Mouse (Mus musculus) hindbrain, embryonic 16.5 days (tissue): ENCODE results near the gene Ttc16. TPM values are rescaled to one million over a fixed set of nuclear protein-coding genes. Genes with fewer than 3 reads are reported as not detected.

Source experiments
- ATAC-seq: fragments of 200-750 bp; cut with Nextera tagmentation; 2 replicates; pipeline ENCODE4 v1.8.0; 2017; ENCODE audit warnings: moderate TSS enrichment, moderate library complexity
- H3K27ac ChIP-seq: fragments of 300-500 bp; sonication (generic); 2 replicates; pipeline ENCODE4 v1.5.1; 2014; ENCODE audit warnings: low read depth, mild to moderate bottlenecking, control low read depth, low read length, moderate library complexity
- H3K27me3 ChIP-seq: fragments of 300-500 bp; sonication (generic); replicated peaks from 2 replicates; pipeline ENCODE4 v1.6.1; 2014; ENCODE audit warnings: low read length; ENCODE audit not compliant: control insufficient read depth, insufficient read depth
- H3K36me3 ChIP-seq: fragments of 300-500 bp; sonication (generic); 2 replicates; pipeline ENCODE4 v1.6.1; 2014; ENCODE audit warnings: mild to moderate bottlenecking, low read length, moderate library complexity, mixed read lengths; ENCODE audit not compliant: control insufficient read depth, insufficient read depth
- H3K4me1 ChIP-seq: fragments of 300-500 bp; sonication (generic); 2 replicates; pipeline ENCODE4 v1.6.1; 2014; ENCODE audit warnings: low read depth, low read length; ENCODE audit not compliant: control insufficient read depth, insufficient read depth
- H3K4me2 ChIP-seq: fragments of 300-500 bp; sonication (generic); 2 replicates; pipeline ENCODE4 v1.6.1; 2014; ENCODE audit warnings: mild to moderate bottlenecking, low read length, control low read depth, moderate library complexity
- H3K4me3 ChIP-seq: fragments of 300-500 bp; sonication (generic); 2 replicates; pipeline ENCODE4 v1.5.1; 2014; ENCODE audit warnings: mild to moderate bottlenecking, low read length, control low read depth, moderate library complexity
- H3K9ac ChIP-seq: fragments of 300-500 bp; sonication (generic); 2 replicates; pipeline ENCODE4 v1.6.1; 2014; ENCODE audit warnings: low read depth, mild to moderate bottlenecking, control low read depth, low read length, moderate library complexity
- H3K9me3 ChIP-seq: fragments of 300-500 bp; sonication (generic); 2 replicates; pipeline ENCODE4 v1.6.1; 2014; ENCODE audit warnings: mild to moderate bottlenecking, low read length, moderate library complexity; ENCODE audit not compliant: control insufficient read depth
- WGBS: fragments of 180-500 bp; shearing (Covaris S2); extraction: QIAGEN DNeasy Blood & Tissue Kit; methylation state at CpG from one replicate; pipeline ENCODE4 v1.1.7; 2014; 5-methylcytosine and 5-hydroxymethylcytosine counted together
- polyA plus RNA-seq: library from polyadenylated mRNA; unstranded; fragments of >200 nt; fragmentation: Nextera tagmentation; extraction: Ambion mirVana; gene quantifications from 2 replicates; pipeline ENCODE4 v1.2.1, GENCODE M21; 2015

The Ttc16 gene
- polyA plus RNA-seq, 1 experiment from 2014 or later, result 0.53 TPM

- H3K36me3 ChIP-seq, result peaks cover 10% of the 10 kb centered on the region
- ATAC-seq, result no peak
- no peak overlapping the region for H3K9ac ChIP-seq
Measured at GRCm38 (mm10) chr2:32787176-32787575, 11.7 kb upstream of the Ttc16 start.

GRCm38 (mm10) chr2:32784048-32784681, 8.7 kb upstream of the Ttc16 start, which contains the start of gene Cfap157:
TSS of gene Cfap157 (minus strand) at chr2:32784428.
- Histone ChIP-seq H3K4me3 (peak within 1 kb of the TSS; percentile 14), H3K4me2 (peak within 1 kb of the TSS; percentile 30), H3K27me3 (no peaks in the 10 kb centered on the region), H3K9me3 (no peaks in the 10 kb centered on the region), H3K9ac (no peak within 1 kb of the TSS), H3K4me1 (peaks cover 3% of the 10 kb centered on the region; the same call in 1 of the 2 replicates), H3K36me3 (peaks cover 7% of the 10 kb centered on the region), H3K27ac (no peak within 1 kb of the TSS; the same call in 1 of the 2 replicates)
- no peak for ATAC-seq
- WGBS, result 72% methylated on average over 4 of the region's 4 CpGs

More at GRCm38 (mm10) chr2:32787176-32787575, 11.7 kb upstream of the Ttc16 start:
- 66% methylated on average over 6 of the region's 6 CpGs for WGBS
- H3K27ac ChIP-seq, result no peak overlapping the region
- no peaks in the 10 kb centered on the region for H3K27me3 ChIP-seq
- H3K4me2 ChIP-seq, result no peak overlapping the region
- H3K4me3 ChIP-seq, result no peak overlapping the region
- peaks cover 3% of the 10 kb centered on the region; the same call in 1 of the 2 replicates for H3K4me1 ChIP-seq
- H3K9me3 ChIP-seq, result no peaks in the 10 kb centered on the region

- Histone ChIP-seq H3K9me3 (no peaks in the 10 kb centered on the region), H3K36me3 (no peaks in the 10 kb centered on the region), H3K4me3 (no peak overlapping the region), H3K4me1 (peaks cover 3% of the 10 kb centered on the region; the same call in 1 of the 2 replicates), H3K27me3 (no peaks in the 10 kb centered on the region), H3K9ac (no peak overlapping the region), H3K27ac (no peak overlapping the region), H3K4me2 (no peak overlapping the region)
- ATAC-seq, result no peak
- 82% methylated on average over 6 of the region's 6 CpGs for WGBS
Measured at GRCm38 (mm10) chr2:32781710-32782109, 6.3 kb upstream of the Ttc16 start.

GRCm38 (mm10) chr2:32779714-32780113, 4.3 kb upstream of the Ttc16 start:
- no peak overlapping the region for H3K27ac ChIP-seq
- no peak overlapping the region for H3K9ac ChIP-seq
- no peaks in the 10 kb centered on the region for H3K27me3 ChIP-seq
- no peaks in the 10 kb centered on the region for H3K36me3 ChIP-seq
- WGBS, result 92% methylated on average over 6 of the region's 6 CpGs
- H3K4me2 ChIP-seq, result no peak overlapping the region
- H3K4me1 ChIP-seq, result peaks cover 16% of the 10 kb centered on the region
- no peak for ATAC-seq
- no peaks in the 10 kb centered on the region for H3K9me3 ChIP-seq
- no peak overlapping the region for H3K4me3 ChIP-seq

GRCm38 (mm10) chr2:32779131-32779530, 3.7 kb upstream of the Ttc16 start:
- Histone ChIP-seq H3K4me3 (no peak overlapping the region), H3K9ac (no peak overlapping the region), H3K27ac (no peak overlapping the region), H3K27me3 (no peaks in the 10 kb centered on the region), H3K4me2 (no peak overlapping the region), H3K36me3 (no peaks in the 10 kb centered on the region), H3K9me3 (no peaks in the 10 kb centered on the region), H3K4me1 (peaks cover 16% of the 10 kb centered on the region)
- ATAC-seq, result no peak
- WGBS, result 17% methylated on average over 8 of the region's 8 CpGs

- WGBS, result 92% methylated on average over 6 of the region's 6 CpGs
Measured at GRCm38 (mm10) chr2:32778081-32778480, 2.6 kb upstream of the Ttc16 start.

GRCm38 (mm10) chr2:32776192-32776591, 759 bp upstream of the Ttc16 start:
- Histone ChIP-seq H3K27ac (no peak overlapping the region), H3K36me3 (no peaks in the 10 kb centered on the region), H3K4me3 (peak overlapping the region; percentile 69), H3K27me3 (no peaks in the 10 kb centered on the region), H3K4me1 (peaks cover 14% of the 10 kb centered on the region), H3K9me3 (no peaks in the 10 kb centered on the region), H3K9ac (peak overlapping the region; percentile 70), H3K4me2 (peak overlapping the region; percentile 90)
- no peak for ATAC-seq
- 27% methylated on average over 22 of the region's 22 CpGs for WGBS

More at GRCm38 (mm10) chr2:32778081-32778480, 2.6 kb upstream of the Ttc16 start:
- Histone ChIP-seq H3K4me1 (peaks cover 14% of the 10 kb centered on the region), H3K27me3 (no peaks in the 10 kb centered on the region), H3K27ac (no peak overlapping the region), H3K4me2 (no peak overlapping the region), H3K9ac (no peak overlapping the region), H3K4me3 (no peak overlapping the region), H3K9me3 (no peaks in the 10 kb centered on the region), H3K36me3 (no peaks in the 10 kb centered on the region)
- no peak for ATAC-seq

- Histone ChIP-seq H3K9me3 (no peaks in the 10 kb centered on the region), H3K27ac (no peak overlapping the region), H3K27me3 (no peaks in the 10 kb centered on the region), H3K4me1 (peaks cover 14% of the 10 kb centered on the region), H3K36me3 (no peaks in the 10 kb centered on the region), H3K4me3 (no peak overlapping the region), H3K4me2 (no peak overlapping the region), H3K9ac (no peak overlapping the region)
- no peak for ATAC-seq
- 87% methylated on average over 8 of the region's 8 CpGs for WGBS
Measured at GRCm38 (mm10) chr2:32772626-32773279, 2.7 kb downstream of the Ttc16 start.

- ATAC-seq, result no peak
- WGBS, result 42% methylated on average over 12 of the region's 12 CpGs
Measured at GRCm38 (mm10) chr2:32771886-32772285, 3.5 kb downstream of the Ttc16 start.

More at GRCm38 (mm10) chr2:32771886-32772285, 3.5 kb downstream of the Ttc16 start:
- H3K9me3 ChIP-seq, result no peaks in the 10 kb centered on the region
- no peak overlapping the region for H3K4me2 ChIP-seq
- H3K4me1 ChIP-seq, result peaks cover 14% of the 10 kb centered on the region
- H3K4me3 ChIP-seq, result no peak overlapping the region
- H3K27me3 ChIP-seq, result no peaks in the 10 kb centered on the region
- no peak overlapping the region for H3K27ac ChIP-seq
- no peaks in the 10 kb centered on the region for H3K36me3 ChIP-seq
- H3K9ac ChIP-seq, result no peak overlapping the region
